Mouse (Mus musculus): ENCODE results near the gene Rab26. TPM values are rescaled to one million over a fixed set of nuclear protein-coding genes. Genes with fewer than 3 reads are reported as not detected.

Gene Rab26
- polyA plus RNA-seq (2014; fragmentation: Nextera tagmentation; extraction: Ambion mirVana), result 2.8 and 3.1 TPM in 2 replicates

DNA sequence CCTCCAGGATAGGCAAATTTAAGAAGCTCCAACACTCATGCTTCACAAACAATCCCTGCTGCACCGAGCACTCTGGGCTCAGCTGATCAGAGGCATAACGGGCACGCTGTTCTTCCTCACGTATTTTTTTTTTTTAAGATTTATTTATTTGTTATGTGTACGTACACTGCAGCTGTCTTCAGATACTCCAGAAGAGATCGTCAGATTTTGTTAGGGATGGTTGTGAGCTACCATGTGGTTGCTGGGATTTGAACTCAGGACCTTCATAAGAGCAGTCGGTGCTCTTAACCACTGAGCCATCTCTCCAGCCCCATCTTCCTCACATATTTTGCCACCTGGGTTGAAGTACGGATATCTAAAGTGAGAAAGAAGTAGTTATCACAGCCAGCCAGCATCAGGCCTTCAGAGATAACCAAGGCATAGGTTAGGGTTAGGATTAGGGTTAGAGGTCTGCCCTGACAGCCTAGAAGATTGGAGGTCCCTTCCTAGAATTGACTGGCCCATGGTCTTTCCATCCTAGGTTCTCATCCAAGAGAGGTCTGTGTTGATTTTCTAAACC, at the start of gene Rab26:
Rab26 (minus strand) TSS at position 51 of the 559 bp plus-strand sequence.
- Histone ChIP-seq H3K4me3 (ENCODE audit: low read depth, low read length) (peak within 1 kb of the TSS; percentile 35), H3K27ac (ENCODE audit: low read depth) (no peak within 1 kb of the TSS), H3K9ac (peak within 1 kb of the TSS; percentile 41), H3K9me3 (ENCODE audit: low read depth, low read length) (no peaks in the 10 kb centered on the region), H3K4me1 (ENCODE audit: insufficient read depth) (peaks cover 16% of the 10 kb centered on the region), H3K4me2 (peak within 1 kb of the TSS; percentile 80), H3K36me3 (ENCODE audit: insufficient read depth) (peaks cover 19% of the 10 kb centered on the region), H3K27me3 (ENCODE audit: insufficient read depth, low read length) (no peaks in the 10 kb centered on the region)
- ATAC-seq (ENCODE audit: insufficient read depth), result no peak
- no peak for DNase-seq
- no peak for TF ChIP-seq CTCF (IDR thresholded peaks at IDR 0.05; ENCODE audit: low read depth)
- WGBS, result 82% methylated on average over 8 of the region's 8 CpGs

DNA sequence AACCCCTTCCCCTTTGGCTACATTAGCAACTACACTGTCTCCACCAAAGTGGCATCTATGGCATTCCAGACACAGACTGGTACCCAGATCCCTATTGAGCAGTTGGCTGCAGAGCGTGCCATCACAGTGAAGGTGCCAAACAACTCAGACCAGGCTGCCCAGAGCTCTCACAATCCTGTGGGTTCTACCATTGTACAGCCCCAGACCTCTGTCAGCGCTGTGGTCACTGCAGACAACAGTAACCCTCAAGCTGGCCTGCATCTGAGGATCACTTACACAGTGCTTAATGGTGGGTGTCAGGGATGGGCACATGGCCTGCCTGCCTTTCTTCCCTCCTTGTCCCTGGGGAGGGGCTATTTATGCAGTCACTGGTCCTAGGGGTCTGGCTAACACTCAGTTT, 46.3 kb upstream of the Rab26 start:
- H3K27ac ChIP-seq (ENCODE audit: low read depth), result no peak overlapping the region
- H3K4me2 ChIP-seq, result no peak overlapping the region
- no peaks in the 10 kb centered on the region for H3K9me3 ChIP-seq (ENCODE audit: low read depth, low read length)
- no peaks in the 10 kb centered on the region for H3K27me3 ChIP-seq (ENCODE audit: insufficient read depth, low read length)
- no peaks in the 10 kb centered on the region for H3K4me1 ChIP-seq (ENCODE audit: insufficient read depth)
- peaks cover 85% of the 10 kb centered on the region for H3K36me3 ChIP-seq (ENCODE audit: insufficient read depth)
- 89% methylated on average over 2 of the region's 2 CpGs for WGBS
- DNase-seq (no peak), ATAC-seq (ENCODE audit: insufficient read depth) (no peak)
- H3K9ac ChIP-seq, result no peak overlapping the region
- no peak overlapping the region for H3K4me3 ChIP-seq (ENCODE audit: low read depth, low read length)
- TF ChIP-seq CTCF (IDR thresholded peaks at IDR 0.05; ENCODE audit: low read depth), result no peak

DNA sequence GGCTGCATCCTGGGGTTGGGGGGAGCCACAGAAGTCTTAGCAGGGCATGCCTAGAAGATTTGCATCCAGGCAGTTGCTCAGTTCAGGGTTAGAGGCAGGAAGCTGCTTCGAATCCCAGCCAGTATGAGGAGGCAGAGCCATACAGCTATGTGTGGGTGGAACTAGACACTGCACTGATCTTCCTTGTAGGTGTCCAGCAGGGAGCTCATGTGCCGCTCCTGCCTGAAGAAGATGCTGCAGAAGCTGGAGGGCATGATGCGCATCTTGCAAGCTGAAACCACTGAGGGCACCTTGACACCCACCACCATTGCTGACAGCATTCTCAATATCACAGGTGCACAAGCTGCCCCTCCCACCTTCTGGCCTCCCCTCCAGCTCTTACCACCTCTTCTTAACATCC, 45.5 kb upstream of the Rab26 start:
- DNase-seq (no peak), ATAC-seq (ENCODE audit: insufficient read depth) (no peak)
- Histone ChIP-seq H3K9me3 (ENCODE audit: low read depth, low read length) (no peaks in the 10 kb centered on the region), H3K36me3 (ENCODE audit: insufficient read depth) (peaks cover 87% of the 10 kb centered on the region), H3K9ac (no peak overlapping the region), H3K4me2 (no peak overlapping the region), H3K4me1 (ENCODE audit: insufficient read depth) (no peaks in the 10 kb centered on the region), H3K4me3 (ENCODE audit: low read depth, low read length) (no peak overlapping the region), H3K27me3 (ENCODE audit: insufficient read depth, low read length) (no peaks in the 10 kb centered on the region), H3K27ac (ENCODE audit: low read depth) (no peak overlapping the region)
- no peak for TF ChIP-seq CTCF (IDR thresholded peaks at IDR 0.05; ENCODE audit: low read depth)
- 94% methylated on average over 3 of the region's 3 CpGs for WGBS

GRCm38 (mm10) chr17:24573811-24574210, 39.8 kb upstream of the Rab26 start:
- ATAC-seq (ENCODE audit: insufficient read depth), result no peak
- no peak overlapping the region for H3K27ac ChIP-seq (ENCODE audit: low read depth)

DNA sequence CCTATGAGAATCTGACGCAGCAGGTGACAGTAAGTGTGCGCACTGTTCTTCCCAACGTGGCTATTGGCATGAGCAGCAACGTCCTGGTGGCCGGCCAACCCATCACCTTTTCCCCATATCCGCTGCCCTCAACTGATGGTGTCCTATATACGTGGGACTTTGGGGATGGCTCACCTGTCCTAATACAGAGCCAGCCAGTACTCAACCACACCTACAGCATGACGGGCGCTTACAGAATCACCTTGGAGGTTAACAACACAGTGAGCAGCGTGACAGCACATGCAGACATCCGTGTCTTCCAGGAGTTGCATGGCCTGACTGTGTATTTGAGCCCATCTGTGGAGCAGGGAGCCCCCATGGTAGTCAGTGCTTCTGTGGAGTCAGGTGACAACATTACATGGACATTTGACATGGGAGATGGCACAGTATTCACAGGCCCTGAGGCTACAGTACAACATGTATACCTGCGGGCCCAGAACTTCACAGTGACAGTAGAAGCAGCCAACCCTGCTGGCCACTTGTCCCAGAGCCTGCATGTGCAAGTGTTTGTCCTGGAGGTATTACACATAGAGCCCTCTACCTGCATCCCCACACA, 38.7 kb upstream of the Rab26 start:
- Histone ChIP-seq H3K27me3 (ENCODE audit: insufficient read depth, low read length) (no peaks in the 10 kb centered on the region), H3K4me2 (no peak overlapping the region), H3K4me3 (ENCODE audit: low read depth, low read length) (no peak overlapping the region), H3K4me1 (ENCODE audit: insufficient read depth) (no peaks in the 10 kb centered on the region), H3K9ac (no peak overlapping the region), H3K36me3 (ENCODE audit: insufficient read depth) (peaks cover 98% of the 10 kb centered on the region), H3K27ac (ENCODE audit: low read depth) (no peak overlapping the region), H3K9me3 (ENCODE audit: low read depth, low read length) (no peaks in the 10 kb centered on the region)
- TF ChIP-seq CTCF (IDR thresholded peaks at IDR 0.05; ENCODE audit: low read depth), result no peak
- no peak for DNase-seq
- WGBS, result 92% methylated on average over 12 of the region's 12 CpGs
- no peak for ATAC-seq (ENCODE audit: insufficient read depth)

More at GRCm38 (mm10) chr17:24573811-24574210, 39.8 kb upstream of the Rab26 start:
- no peaks in the 10 kb centered on the region for H3K4me1 ChIP-seq (ENCODE audit: insufficient read depth)
- no peak overlapping the region for H3K4me3 ChIP-seq (ENCODE audit: low read depth, low read length)
- no peaks in the 10 kb centered on the region for H3K9me3 ChIP-seq (ENCODE audit: low read depth, low read length)
- DNase-seq, result no peak
- H3K36me3 ChIP-seq (ENCODE audit: insufficient read depth), result peaks cover 98% of the 10 kb centered on the region
- 90% methylated on average over 9 of the region's 9 CpGs for WGBS
- H3K9ac ChIP-seq, result no peak overlapping the region
- no peak overlapping the region for H3K4me2 ChIP-seq
- H3K27me3 ChIP-seq (ENCODE audit: insufficient read depth, low read length), result no peaks in the 10 kb centered on the region
- no peak for TF ChIP-seq CTCF (IDR thresholded peaks at IDR 0.05; ENCODE audit: low read depth)

DNA sequence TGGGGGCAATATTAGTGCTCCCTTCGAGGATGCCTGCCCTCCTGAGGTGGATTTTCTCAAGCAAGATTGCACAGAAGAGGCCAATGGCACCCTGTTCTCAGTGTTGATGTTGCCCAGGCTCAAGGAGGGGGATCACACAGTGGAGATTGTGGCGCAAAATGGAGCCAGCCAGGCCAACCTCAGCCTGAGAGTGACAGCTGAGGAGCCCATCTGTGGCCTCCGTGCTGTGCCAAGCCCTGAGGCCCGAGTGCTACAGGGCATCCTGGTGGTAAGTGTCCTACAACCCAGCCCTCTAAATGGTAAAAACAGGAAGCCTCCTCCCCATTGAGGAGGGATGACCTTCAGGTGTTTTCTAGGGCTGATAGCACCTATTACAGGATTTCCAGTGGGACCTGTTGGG, 35.8 kb upstream of the Rab26 start:
- Histone ChIP-seq H3K9me3 (ENCODE audit: low read depth, low read length) (no peaks in the 10 kb centered on the region), H3K4me2 (no peak overlapping the region), H3K36me3 (ENCODE audit: insufficient read depth) (peaks cover 84% of the 10 kb centered on the region), H3K4me3 (ENCODE audit: low read depth, low read length) (no peak overlapping the region), H3K27me3 (ENCODE audit: insufficient read depth, low read length) (no peaks in the 10 kb centered on the region), H3K4me1 (ENCODE audit: insufficient read depth) (no peaks in the 10 kb centered on the region), H3K9ac (no peak overlapping the region), H3K27ac (ENCODE audit: low read depth) (no peak overlapping the region)
- DNase-seq (no peak), ATAC-seq (ENCODE audit: insufficient read depth) (no peak)
- no peak for TF ChIP-seq CTCF (IDR thresholded peaks at IDR 0.05; ENCODE audit: low read depth)
- 91% methylated on average over 4 of the region's 4 CpGs for WGBS

DNA sequence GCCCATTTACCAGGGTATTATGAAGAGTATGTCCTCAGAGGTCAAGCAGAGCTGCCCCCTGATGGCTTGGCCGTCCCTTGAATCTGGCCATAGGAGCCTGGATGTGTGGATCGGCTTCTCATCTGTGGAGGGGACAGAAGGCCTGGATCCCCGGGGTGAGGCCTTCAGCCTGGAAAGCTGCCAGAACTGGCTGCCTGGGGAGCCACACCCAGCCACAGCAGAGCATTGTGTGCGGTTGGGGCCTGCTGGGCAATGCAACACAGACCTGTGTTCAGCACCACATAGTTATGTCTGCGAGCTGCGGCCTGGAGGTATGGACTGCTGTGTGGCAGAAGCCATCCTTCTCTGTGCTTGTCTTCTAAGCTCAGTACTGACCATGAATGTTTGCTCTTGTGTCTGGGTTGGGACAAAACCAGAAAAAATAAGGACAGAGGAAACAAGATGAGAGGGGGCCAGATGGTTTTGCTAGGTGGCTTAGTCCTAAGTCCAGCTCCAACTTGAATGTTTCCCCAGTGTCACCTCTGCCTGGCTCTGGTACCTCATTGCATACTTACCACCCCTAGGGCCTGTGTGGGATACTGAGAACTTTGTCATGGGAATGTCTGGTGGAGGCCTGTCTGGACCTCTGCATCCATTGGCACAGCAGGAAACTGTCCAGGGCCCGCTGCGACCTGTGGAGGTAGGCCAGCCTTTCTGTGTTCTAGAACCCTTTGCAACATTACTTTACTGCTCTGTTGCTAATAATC, 33.2 kb upstream of the Rab26 start:
- H3K4me1 ChIP-seq (ENCODE audit: insufficient read depth), result no peaks in the 10 kb centered on the region
- no peaks in the 10 kb centered on the region for H3K9me3 ChIP-seq (ENCODE audit: low read depth, low read length)
- 68% methylated on average over 8 of the region's 8 CpGs for WGBS
- H3K27ac ChIP-seq (ENCODE audit: low read depth), result no peak overlapping the region
- no peak overlapping the region for H3K4me3 ChIP-seq (ENCODE audit: low read depth, low read length)
- H3K27me3 ChIP-seq (ENCODE audit: insufficient read depth, low read length), result no peaks in the 10 kb centered on the region
- ATAC-seq (ENCODE audit: insufficient read depth) (no peak; the same call in 1 of the 2 replicates), DNase-seq (peak; percentile 55)
- H3K36me3 ChIP-seq (ENCODE audit: insufficient read depth), result peaks cover 61% of the 10 kb centered on the region
- no peak for TF ChIP-seq CTCF (IDR thresholded peaks at IDR 0.05; ENCODE audit: low read depth)
- peak overlapping the region; percentile 20; the same call in 1 of the 2 replicates for H3K9ac ChIP-seq
- H3K4me2 ChIP-seq, result no peak overlapping the region
